Mouse (Mus musculus) heart, adult 9 months (tissue): ENCODE results near the gene Zfp62.

Experiments used
- DNase-seq, 2 experiments: peaks; one replicate each; pipeline ENCODE4 v3.0.0; 2022; ENCODE audit warnings: low spot score in 2 of 2

Zfp62 gene

DNA sequence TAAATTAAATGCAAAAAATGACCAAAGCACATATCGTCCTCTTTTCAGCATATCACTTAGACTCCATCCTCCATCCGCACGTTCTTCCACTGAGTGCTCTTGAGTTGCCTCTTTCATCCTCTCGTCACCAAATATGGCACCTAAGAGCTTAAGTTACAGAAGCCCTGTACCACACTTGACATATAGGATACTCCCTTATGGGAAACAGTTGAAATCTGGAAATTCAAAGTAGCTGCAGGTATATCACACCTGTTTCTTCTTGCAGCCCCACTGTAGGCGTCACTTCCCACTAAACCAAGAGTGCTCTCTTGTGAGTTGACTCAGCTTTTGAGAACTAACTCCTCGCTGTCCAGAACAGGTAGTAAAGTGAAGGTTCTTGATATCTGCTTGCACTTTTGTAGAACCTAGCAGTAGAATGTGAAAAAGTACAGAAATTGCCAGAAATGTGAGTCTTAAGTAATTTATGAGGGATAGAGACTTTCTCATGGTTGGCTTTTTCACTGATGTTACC lies 2.0 kb downstream of the Zfp62 start:
- DNase-seq, result no peak

DNA sequence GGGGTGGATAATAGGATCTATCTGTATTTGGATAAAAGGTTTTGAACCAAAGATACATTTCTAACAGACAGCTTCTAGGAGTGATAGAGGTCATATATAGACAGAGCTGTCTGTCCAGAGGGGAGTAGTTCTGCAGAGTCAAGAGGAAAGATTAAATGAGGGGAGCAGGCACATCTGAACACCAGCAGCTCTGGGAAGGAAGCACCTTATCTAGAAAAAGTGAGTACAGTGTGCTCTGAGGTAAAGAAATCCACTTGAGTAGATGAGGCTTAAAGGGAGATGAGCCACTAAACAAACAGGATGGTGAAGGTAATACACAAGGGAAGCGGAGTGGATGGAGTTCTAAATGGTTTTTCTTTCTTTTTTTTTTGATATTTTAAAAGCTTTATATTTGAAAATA lies 4.4 kb downstream of the Zfp62 start:
- DNase-seq, result no peak

- DNase-seq, result no peak
These were observed 9.5 kb downstream of the Zfp62 start for GRCm38 (mm10) chr11:49212577-49212976.

GRCm38 (mm10) chr11:49213505-49213904 lies 10.4 kb downstream of the Zfp62 start:
- DNase-seq, result no peak

- DNase-seq, result no peak
These were observed 16.2 kb downstream of the Zfp62 start for GRCm38 (mm10) chr11:49219271-49219670.

DNA sequence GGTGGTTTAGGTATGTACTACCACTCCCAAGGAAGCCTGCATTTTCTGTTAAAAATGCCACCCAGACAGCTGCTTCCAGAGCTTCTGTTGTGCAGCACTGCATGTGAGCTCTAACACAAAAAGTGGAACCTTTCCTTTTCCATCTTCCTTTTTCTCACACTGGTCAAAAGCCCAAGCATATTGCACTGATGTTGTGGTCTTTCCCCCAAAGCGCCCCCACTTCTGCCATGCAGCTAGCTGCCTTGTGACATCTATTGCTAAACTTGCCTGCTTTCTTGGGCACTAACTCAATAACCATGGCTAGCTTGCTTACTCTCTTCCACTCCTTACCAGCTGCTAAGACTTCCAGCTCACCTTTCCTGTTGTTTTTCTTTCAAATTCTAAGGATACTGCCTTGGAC lies 21.4 kb downstream of the Zfp62 start:
- DNase-seq, result no peak

GRCm38 (mm10) chr11:49232781-49233180 lies 29.7 kb downstream of the Zfp62 start:
- DNase-seq, result no peak

- DNase-seq, result no peak
These were observed 32.5 kb downstream of the Zfp62 start for GRCm38 (mm10) chr11:49235459-49236207.

DNA sequence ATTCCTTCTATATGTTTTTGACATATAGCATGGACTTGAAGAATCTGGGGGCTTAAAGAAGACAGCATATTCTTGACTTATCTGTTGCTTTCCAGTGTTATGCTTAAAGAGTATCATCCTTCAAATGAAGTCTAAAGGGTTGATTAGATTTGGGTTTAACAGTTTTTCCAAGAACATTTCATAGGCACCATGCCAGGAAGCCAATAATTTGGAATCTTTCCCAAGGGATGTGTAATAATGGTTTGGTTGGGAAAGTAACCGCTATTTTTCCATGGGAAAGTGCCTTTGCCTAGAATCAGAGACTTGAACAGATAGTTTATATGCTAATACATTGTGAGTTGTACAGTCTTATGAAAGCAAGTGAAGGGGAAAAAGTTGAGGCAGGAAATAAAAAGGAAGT lies 33.8 kb downstream of the Zfp62 start:
- no peak for DNase-seq

DNA sequence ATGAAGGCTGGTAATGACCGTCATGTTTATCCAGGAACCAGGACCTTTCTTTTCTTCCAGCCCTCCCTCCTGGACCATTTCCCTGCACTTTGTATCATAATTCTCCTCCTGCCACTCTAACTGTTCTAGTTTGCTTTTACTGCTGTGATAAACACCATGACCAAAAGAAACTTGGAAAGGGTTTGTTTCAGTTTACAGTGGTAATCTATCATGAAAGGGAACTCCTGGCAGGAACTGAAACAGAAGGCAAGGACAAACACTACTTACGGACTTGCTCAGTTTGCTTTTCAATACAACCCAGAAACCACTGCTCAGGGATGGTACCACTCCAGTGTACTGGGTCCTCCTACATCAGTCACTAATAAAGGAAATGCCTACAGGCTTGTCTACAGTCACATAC lies 34.4 kb downstream of the Zfp62 start:
- DNase-seq, result no peak

GRCm38 (mm10) chr11:49240310-49240709 lies 37.2 kb downstream of the Zfp62 start:
- DNase-seq, result no peak

- no peak for DNase-seq
These were observed 37.8 kb downstream of the Zfp62 start for GRCm38 (mm10) chr11:49240874-49241273.

DNA sequence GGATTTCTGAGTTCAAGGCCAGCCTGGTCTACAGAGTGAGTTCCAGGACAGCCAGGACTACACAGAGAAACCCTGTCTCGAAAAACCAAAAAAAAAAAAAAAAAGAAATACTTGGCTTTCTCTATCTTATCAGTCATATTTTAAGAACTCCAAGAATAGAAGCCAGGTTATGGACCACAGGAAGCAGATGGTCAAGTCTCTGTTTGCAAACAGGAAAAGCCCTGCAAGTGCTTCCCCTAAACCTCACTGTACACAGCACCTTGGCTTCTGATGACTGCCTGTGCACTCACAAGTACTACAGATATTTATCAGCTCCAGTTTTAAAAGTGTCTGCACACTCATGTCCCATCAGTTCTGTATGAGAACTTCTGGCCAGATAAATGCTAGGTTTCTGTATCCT lies 38.4 kb downstream of the Zfp62 start:
- no peak for DNase-seq

- no peak for DNase-seq
These were observed 40.0 kb downstream of the Zfp62 start for GRCm38 (mm10) chr11:49242944-49243626.

DNA sequence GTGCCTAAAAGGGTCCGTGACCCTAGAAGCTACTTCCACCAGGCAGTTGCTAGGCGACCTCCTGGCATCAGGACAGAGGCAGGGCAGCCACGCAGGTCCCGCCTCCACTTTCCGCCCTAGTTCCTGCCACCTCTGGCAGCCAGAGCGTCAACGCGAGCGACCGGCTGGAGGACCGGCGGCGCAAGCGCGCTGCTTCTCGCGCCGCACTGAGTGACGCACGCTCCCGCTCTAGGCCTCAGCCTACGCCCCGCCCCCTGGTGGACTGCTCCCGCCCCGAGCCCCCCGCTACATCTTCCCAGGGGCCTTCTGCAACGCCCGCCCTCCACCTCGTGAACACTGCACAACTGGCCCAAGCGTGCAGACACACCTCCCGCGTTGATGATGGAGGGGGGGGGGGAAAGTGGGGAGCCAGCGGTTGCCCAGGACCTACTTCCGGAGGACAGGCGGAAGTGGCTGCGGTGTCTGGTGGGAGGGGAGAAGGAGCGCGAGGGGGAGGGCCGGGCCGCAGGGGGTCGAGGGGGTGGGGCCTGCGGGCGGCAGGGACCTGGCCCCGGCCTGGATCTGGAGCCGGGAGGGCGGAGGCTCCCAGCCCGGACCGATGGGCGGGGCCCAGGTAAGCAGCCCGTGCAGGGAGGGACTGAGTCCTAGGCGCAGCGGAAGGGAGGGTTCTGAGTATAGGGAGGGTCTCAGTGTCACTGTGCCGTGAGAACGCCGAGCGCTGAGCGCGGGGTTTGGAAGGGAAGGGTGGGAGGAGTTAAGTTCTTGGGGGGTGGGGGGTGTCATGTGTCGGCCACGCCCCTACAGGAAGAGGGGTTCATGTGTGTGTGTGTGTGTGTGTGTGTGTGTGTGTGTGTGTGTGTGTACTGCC lies 40.9 kb downstream of the Zfp62 start, which contains the start of gene Mgat1:
Gene Mgat1 (plus strand): TSS at position 465 of the 868 bp plus-strand sequence.
- DNase-seq, result peak; percentile 94 to 96

- no peak for DNase-seq
These were observed 41.5 kb downstream of the Zfp62 start for GRCm38 (mm10) chr11:49244595-49244930.

DNA sequence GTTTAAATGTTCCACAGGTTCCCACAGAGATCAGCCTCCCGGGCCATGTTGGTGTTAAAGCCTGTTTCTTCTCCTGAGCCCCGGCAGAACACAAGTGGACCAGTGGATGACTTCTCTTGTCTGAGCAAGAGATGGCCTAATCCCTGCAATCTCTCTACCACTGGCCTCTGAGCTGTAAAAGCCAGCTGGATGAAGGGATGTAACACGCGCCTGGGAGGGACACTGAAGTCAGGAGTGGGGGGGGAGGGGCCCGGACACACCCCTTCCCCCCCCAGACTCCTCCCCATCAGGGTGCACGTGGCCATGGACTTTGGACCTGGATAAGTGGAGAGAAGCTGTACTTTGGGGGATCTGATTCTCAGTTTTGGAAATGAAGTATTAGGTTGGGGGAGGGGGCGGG lies 42.1 kb downstream of the Zfp62 start:
- peak in 1 of 2 experiments; percentile 52 for DNase-seq

- DNase-seq, result no peak
These were observed 42.7 kb downstream of the Zfp62 start for GRCm38 (mm10) chr11:49245634-49246415.

GRCm38 (mm10) chr11:49246523-49246922 lies 43.4 kb downstream of the Zfp62 start:
- DNase-seq, result no peak

- no peak for DNase-seq
These were observed 44.2 kb downstream of the Zfp62 start for GRCm38 (mm10) chr11:49247255-49247654.

DNA sequence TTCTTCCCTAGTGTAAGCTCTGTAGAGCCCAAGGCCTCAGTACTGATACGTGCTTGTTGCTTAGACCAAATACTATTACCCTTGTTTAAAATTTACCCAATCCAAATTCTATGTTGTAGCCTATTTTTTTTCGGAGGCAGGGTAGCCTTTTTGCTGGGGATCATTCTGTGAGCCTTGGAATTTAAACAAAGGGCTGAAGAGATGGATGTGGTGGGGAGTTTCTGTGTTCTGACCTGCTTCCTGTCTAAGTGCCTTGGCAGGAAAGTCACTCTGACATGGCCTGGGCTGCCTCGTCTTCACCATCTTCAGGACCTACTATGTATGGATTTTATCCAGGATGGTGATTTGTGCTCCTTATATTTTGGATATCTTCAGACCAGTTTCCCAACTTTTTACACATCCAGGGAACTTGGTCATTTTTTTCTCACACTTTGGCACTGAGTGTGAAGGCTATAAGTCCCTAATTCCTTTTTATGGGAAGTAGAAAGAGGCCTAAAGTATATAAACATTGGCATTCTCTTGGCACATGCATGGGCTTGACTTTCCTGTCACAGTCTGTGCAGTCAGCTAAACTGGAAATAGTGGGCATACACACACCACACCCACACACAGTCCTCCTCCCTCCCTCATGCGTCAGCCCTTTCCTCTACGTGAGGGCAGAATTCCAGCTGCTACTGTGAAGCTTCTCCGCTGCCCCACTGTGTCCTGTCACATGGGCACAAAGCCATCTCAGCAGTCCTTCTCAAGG lies 45.3 kb downstream of the Zfp62 start:
- DNase-seq, result peak; percentile 77 to 78
